Mouse (Mus musculus) small intestine, adult 2 months (tissue): ENCODE data around the gene Iqgap1. TPM values are rescaled to one million over a fixed set of nuclear protein-coding genes. Genes with fewer than 3 reads are reported as not detected.
A peak's percentile ranks its signal among the peaks of the same experiment; 100 is the strongest.

Experiments
- H3K27ac ChIP-seq: fragments of 200-500 bp; 2 replicates; pipeline ENCODE4 v1.5.1; 2012; ENCODE audit warnings: low read depth, low read length, control low read depth, inconsistent platforms; ENCODE audit not compliant: insufficient read depth
- H3K27me3 ChIP-seq: fragments of 200-500 bp; 2 replicates; pipeline ENCODE4 v1.6.1; 2012; ENCODE audit warnings: mild to moderate bottlenecking, moderate library complexity, low read length, inconsistent platforms; ENCODE audit not compliant: control insufficient read depth, insufficient read depth
- H3K36me3 ChIP-seq: fragments of 200-500 bp; 2 replicates; pipeline ENCODE4 v1.6.1; 2012; ENCODE audit warnings: mild to moderate bottlenecking, low read length, control low read depth, inconsistent platforms; ENCODE audit not compliant: control insufficient read depth, insufficient read depth
- H3K4me1 ChIP-seq: fragments of 200-500 bp; 2 replicates; pipeline ENCODE4 v1.6.1; 2012; ENCODE audit warnings: low read length, inconsistent platforms, mixed read lengths; ENCODE audit not compliant: control insufficient read depth, insufficient read depth, insufficient read length
- H3K4me3 ChIP-seq: fragments of 200-500 bp; 2 replicates; pipeline ENCODE4 v1.5.1; 2012; ENCODE audit warnings: low read depth, mild to moderate bottlenecking, control low read depth, inconsistent platforms, low read length, moderate library complexity
- CTCF ChIP-seq: fragments of 200-500 bp; IDR thresholded peaks from 2 replicates; pipeline ENCODE4 v1.5.1; 2012; ENCODE audit warnings: low read depth, mild to moderate bottlenecking, control low read depth, inconsistent platforms, low read length, moderate library complexity, mixed read lengths; ENCODE audit not compliant: insufficient replicate concordance, insufficient read length; ENCODE audit errors: extremely low read depth
- POLR2A ChIP-seq: fragments of 200-500 bp; IDR thresholded peaks from 2 replicates; pipeline ENCODE4 v1.6.1; 2012; ENCODE audit warnings: low read depth, mild to moderate bottlenecking, control low read depth, inconsistent platforms, low read length, moderate library complexity
- WGBS: fragments of 180-500 bp; shearing (Covaris S2); methylation state at CpG from one replicate; pipeline ENCODE4 v1.1.7; 2018; 5-methylcytosine and 5-hydroxymethylcytosine counted together
- polyA plus RNA-seq: library from polyadenylated mRNA; depleted of rRNA; stranded (reverse); fragments of >200 nt; gene quantifications from 2 replicates; pipeline ENCODE4 v1.2.3, GENCODE M21; 2012; rRNA removed

The Iqgap1 gene
- polyA plus RNA-seq, result 16.5 and 28.9 TPM in 2 replicates

- no peak for TF ChIP-seq POLR2A
- no peak for TF ChIP-seq CTCF
- H3K36me3 ChIP-seq, result no peaks in the 10 kb centered on the region
- no peak within 1 kb of the TSS for H3K4me3 ChIP-seq
- no peak within 1 kb of the TSS; the same call in 1 of the 2 replicates for H3K27ac ChIP-seq
- no peaks in the 10 kb centered on the region for H3K27me3 ChIP-seq
- 80% methylated on average over 11 of the region's 11 CpGs for WGBS
- H3K4me1 ChIP-seq, result peaks cover 15% of the 10 kb centered on the region; the same call in 1 of the 2 replicates
Measured at GRCm38 (mm10) chr7:80825843-80826403, at the start of gene Iqgap1. Gene Iqgap1 (minus strand): TSS chr7:80825974.

GRCm38 (mm10) chr7:80873631-80874030 is 47.9 kb upstream of the Iqgap1 start:
- Histone ChIP-seq H3K4me3 (no peak overlapping the region), H3K4me1 (no peaks in the 10 kb centered on the region), H3K36me3 (peaks cover 3% of the 10 kb centered on the region; the same call in 1 of the 2 replicates), H3K27me3 (no peaks in the 10 kb centered on the region), H3K27ac (no peak overlapping the region)
- no peak for TF ChIP-seq POLR2A
- TF ChIP-seq CTCF, result no peak
- WGBS, result 92% methylated on average over 2 of the region's 2 CpGs

GRCm38 (mm10) chr7:80873038-80873437 is 47.3 kb upstream of the Iqgap1 start:
- no peaks in the 10 kb centered on the region for H3K4me1 ChIP-seq
- peaks cover 3% of the 10 kb centered on the region; the same call in 1 of the 2 replicates for H3K36me3 ChIP-seq
- TF ChIP-seq POLR2A (no peak), CTCF (no peak)
- no peak overlapping the region for H3K4me3 ChIP-seq
- WGBS, result 81% methylated on average over 5 of the region's 5 CpGs
- no peak overlapping the region for H3K27ac ChIP-seq
- H3K27me3 ChIP-seq, result no peaks in the 10 kb centered on the region

- Histone ChIP-seq H3K27me3 (no peaks in the 10 kb centered on the region), H3K4me1 (peaks cover 6% of the 10 kb centered on the region), H3K36me3 (no peaks in the 10 kb centered on the region), H3K4me3 (no peak overlapping the region), H3K27ac (no peak overlapping the region)
- 87% methylated on average over 2 of the region's 2 CpGs for WGBS
- TF ChIP-seq POLR2A (no peak), CTCF (no peak)
Measured at GRCm38 (mm10) chr7:80868686-80869085, 42.9 kb upstream of the Iqgap1 start.

- Histone ChIP-seq H3K36me3 (no peaks in the 10 kb centered on the region), H3K4me1 (peaks cover 10% of the 10 kb centered on the region), H3K27me3 (no peaks in the 10 kb centered on the region), H3K27ac (peak overlapping the region; percentile 24; the same call in 1 of the 2 replicates), H3K4me3 (no peak overlapping the region)
- TF ChIP-seq POLR2A, result no peak
- no peak for TF ChIP-seq CTCF
- 20% methylated on average over 7 of the region's 7 CpGs for WGBS
Measured at GRCm38 (mm10) chr7:80866514-80867147, 40.9 kb upstream of the Iqgap1 start.

GRCm38 (mm10) chr7:80865521-80865920 is 39.7 kb upstream of the Iqgap1 start:
- Histone ChIP-seq H3K4me1 (peaks cover 12% of the 10 kb centered on the region), H3K27ac (peak overlapping the region; percentile 46), H3K4me3 (no peak overlapping the region), H3K27me3 (no peaks in the 10 kb centered on the region), H3K36me3 (no peaks in the 10 kb centered on the region)
- WGBS, result 75% methylated on average over 7 of the region's 7 CpGs
- TF ChIP-seq CTCF, result no peak
- TF ChIP-seq POLR2A, result no peak

- TF ChIP-seq CTCF, result no peak
- no peak; the same call in 1 of the 2 replicates for TF ChIP-seq POLR2A
- Histone ChIP-seq H3K36me3 (no peaks in the 10 kb centered on the region), H3K4me3 (no peak overlapping the region), H3K4me1 (peaks cover 15% of the 10 kb centered on the region), H3K27ac (peak overlapping the region; percentile 46), H3K27me3 (no peaks in the 10 kb centered on the region)
- whole genome bisulfite sequencing, result 71% methylated on average over 8 of the region's 8 CpGs
Measured at GRCm38 (mm10) chr7:80864831-80865230, 39.1 kb upstream of the Iqgap1 start.
